Mouse (Mus musculus): ENCODE results near the gene Arl11. TPM values are rescaled to one million over a fixed set of nuclear protein-coding genes. Genes with fewer than 3 reads are reported as not detected.

Arl11 gene
- total RNA-seq (2014; fragmentation: Nextera tagmentation) (50.8 and 51.6 TPM in 2 replicates), total RNA-seq (2017) (17.3 and 22.7 TPM in 2 replicates)

DNA sequence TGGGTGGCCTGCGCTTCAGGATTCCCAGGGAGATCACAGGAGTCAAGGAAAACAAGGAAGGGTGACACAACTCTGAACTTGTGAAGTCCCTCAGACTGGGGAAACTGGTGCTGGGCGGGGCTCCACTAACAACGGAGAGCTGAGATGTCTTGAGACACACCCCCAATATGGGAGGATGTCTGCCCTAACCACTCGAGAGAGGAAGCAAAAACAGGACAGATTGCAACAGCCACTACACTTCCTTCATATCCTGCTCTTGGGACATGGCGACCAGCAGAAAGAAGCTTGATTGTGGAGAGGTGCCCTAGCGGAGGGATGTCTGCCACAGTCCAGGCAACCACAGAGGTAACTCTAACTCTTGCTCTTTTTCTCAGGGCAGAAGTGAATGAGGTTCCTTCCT, at the start of gene Arl11:
Arl11 (plus strand) TSS at position 161 of the 400 bp plus-strand sequence.
- peak; percentile 94 for ATAC-seq (replicated peaks; ENCODE audit: poor library complexity, severe bottlenecking)

DNA sequence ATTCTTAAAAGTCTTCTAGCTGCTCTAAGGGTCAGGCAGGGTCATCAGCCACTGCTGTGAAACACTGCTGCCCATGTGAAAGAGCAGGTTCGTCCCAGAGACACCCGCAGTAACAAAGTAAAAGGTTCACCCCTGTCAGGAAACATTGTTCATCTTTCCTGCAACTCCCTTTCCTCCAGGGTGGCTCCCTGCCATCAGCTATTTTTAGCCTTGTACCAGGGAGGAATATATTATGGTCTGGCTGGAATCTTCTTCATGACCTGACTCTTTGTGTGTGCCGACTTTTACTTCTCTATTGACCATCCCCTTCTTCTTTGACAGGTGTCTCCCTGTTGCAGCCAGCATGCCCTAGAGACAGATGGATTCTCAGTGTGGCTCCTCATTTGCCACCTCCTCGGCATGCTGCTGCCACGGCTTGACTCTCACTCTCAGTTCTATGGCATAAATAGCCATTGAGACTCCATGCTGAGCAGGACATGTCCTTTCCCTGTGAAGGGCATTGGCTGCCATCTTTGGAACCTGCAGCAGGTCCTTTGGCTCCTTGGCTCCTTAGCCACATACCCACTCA, 41.6 kb upstream of the Arl11 start:
- no peak for ATAC-seq (replicated peaks; ENCODE audit: poor library complexity, severe bottlenecking)

DNA sequence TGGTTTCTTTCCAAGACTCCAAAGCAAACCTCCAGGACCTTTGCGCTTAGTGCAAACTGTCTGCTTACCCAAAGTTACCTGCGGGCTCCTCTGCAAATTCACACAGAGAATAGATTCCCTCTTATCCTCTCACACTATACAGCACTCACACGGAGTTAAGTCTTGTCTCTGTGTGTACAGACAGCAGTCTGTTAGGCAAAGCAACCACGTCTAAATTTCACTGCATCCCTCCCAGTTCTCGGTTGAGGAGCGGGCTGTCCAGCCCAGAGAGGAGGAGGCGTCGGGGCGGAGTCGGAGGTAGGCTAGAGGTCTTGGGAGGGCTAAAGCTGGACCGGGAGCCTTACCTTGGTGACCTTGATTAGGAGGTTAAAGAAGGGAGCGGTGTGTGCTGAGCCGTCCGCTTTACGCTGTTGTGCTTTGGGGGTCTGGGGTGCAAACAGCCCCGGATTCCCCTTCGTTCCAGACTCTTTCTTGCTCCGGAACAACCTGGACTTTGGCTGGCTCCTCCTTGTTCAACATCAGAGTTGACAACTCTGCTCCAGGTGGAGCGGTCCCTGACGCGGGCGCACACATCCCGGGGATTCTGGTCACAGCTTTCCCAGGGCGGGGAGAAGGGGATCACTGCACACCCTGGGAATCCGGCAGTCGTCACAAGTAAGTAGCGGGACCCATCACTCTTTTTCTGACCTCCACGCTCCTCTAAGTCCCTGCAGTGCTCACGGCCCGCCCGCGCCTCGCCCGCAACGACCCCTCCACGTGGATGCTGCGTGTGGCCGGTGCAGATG, 34.9 kb upstream of the Arl11 start:
- no peak for ATAC-seq (replicated peaks; ENCODE audit: poor library complexity, severe bottlenecking)

DNA sequence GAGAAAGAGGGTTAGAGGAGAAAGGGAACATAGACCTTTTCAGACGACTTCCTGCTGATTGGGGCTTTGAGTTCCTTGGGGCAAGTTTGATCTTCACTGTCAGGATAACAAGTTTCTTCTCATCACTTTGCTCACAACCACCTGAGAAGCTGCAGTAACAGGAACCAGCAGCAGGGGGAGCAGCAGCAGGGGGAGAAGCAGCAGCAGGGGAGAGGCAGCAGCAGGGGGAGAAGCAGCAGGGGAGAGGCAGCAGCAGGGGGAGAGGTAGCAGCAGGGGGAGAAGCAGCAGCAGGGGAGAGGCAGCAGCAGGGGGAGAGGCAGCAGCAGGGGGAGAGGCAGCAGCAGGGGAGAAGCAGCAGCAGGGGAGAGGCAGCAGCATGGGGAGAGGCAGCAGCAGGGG, 32.3 kb upstream of the Arl11 start:
- no peak for ATAC-seq (replicated peaks; ENCODE audit: poor library complexity, severe bottlenecking)

DNA sequence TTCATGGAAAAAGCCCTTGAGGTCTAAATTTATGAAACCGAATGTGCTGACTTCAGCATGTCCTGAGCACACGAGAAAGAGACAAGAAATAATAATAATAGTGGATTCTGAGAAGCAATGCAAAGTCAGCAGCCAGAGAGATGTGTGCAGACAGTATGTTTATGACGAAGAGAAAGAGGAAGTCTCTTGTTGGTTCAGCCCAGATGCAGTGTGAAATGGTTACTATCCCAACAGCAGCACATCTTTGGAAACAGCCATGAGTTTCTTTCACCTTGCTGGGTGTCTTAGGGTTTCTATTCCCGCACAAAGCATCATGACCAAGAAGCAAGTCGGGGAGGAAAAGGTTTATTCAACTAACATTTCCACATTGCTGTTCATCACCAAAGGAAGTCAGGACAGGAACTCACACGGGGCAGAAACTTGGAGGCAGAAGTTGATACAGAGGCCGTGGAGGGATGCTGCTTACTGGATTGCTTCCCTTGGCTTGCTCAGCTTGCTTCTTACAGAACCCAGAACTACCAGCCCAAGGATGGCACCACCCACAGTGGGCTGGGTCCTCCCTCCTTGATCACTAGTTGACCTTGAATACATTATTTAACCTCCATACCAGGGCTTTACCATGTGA, 30.8 kb upstream of the Arl11 start:
- no peak; the same call in 1 of the 2 replicates for ATAC-seq (replicated peaks; ENCODE audit: poor library complexity, severe bottlenecking)

DNA sequence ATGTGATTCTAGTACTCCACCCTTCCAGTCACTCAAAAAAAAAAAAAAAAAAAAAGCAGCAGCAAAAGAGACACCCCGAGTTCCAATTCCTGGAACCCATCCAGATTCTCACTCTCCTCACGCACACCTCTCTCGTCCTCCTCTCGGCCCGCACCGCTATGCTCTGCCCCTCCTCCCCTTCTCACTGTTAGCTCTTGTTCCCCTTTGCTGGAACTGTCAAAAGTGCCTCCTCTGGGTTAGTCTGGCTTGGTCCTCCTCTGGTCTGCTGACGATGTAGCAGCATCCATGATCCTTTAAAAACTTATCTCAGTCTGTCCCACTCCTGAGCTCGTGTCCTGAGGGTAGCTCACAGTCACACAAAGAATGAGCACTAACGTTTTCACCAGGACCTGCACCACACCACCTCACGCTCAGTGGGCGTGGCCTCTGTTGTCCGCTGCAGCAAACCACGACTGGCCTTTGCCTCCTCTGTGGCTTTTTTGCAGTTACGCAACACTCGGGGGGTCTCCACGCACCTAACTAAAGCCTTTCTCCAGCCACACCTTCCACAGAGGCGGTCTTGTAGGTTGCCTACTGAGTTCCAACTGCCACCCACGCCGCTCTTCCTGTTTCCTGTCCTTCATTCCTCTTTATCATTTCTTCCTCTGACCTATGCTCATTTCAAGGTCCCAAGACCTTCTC, 20.8 kb upstream of the Arl11 start:
- peak; percentile 82 for ATAC-seq (replicated peaks; ENCODE audit: poor library complexity, severe bottlenecking)

DNA sequence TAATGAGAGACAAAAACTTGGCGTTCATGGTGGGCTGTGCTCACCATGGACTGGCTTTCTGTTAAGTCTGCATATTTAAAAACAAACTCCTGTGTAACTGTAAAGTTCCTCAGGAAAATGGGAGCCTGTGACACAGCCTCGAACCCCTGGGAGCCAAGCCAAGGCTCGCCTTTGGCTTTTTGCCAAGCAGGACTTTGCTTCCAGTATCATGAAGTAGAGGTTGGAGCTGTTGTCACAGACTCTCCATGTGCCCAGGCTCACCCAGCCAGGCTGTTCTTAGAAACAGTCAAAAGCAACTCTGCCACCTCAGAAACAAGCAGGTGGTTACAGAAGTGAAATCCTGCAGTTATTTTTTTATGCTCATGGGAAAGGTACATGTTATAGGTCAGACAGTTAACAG, 18.9 kb upstream of the Arl11 start:
- no peak for ATAC-seq (replicated peaks; ENCODE audit: poor library complexity, severe bottlenecking)

DNA sequence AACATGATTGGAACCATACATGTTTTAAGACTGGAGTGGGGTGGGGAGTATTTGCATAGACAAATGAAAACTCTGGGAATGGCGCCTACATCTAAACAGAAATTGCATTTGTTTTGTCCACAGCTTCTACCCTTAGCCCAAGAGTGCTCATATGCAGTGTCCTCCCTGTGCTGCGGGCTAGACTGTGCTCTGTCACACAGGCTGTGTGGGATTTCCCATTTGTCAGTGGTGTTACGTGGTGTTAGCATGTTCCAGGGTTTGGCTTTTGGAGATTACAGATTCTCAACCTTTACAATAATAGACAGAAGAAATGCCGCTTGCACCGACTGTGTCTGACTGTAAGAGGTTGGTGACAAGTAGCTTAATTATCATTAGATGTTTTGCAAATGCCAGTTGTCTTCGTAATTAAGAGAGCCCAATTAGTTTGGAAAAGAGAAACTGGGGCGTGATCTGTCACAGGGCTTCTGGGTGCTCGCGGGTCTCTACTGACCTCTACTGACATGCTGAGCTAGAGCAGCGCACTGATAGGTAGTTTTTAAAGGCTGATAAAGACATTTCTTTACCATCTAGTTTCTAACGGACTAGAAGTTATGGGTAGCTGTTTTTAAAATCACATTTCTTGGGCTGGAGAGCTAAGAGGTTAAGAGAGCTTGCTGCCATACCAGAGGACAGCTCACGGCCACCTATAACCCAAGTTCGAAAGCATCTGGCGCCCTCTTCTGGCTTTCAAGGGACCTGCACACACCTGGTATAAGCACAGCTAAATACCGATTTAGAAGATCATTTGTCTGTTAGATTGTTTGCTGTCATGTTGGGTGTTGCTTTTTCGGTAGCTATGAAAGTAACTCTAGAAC, 15.4 kb upstream of the Arl11 start:
- peak; percentile 67 for ATAC-seq (replicated peaks; ENCODE audit: poor library complexity, severe bottlenecking)

DNA sequence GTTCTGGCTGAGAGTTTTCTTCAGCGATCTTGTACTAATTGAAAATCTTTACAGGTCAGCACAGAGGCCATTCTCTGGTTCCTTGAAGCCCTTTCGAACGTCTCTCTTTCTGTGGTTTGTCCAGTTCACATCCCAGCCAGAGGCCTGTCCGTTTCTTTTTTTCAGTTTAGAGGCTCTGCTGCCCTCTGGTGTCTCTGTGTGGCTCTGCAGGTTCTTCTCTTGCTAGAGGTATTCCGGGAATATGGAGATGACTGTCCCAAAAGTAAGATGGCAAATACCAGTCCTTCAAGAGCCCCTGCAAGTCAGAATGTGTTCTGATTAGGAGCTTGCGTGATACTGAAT, 14.8 kb upstream of the Arl11 start:
- peak; percentile 78 for ATAC-seq (replicated peaks; ENCODE audit: poor library complexity, severe bottlenecking)

DNA sequence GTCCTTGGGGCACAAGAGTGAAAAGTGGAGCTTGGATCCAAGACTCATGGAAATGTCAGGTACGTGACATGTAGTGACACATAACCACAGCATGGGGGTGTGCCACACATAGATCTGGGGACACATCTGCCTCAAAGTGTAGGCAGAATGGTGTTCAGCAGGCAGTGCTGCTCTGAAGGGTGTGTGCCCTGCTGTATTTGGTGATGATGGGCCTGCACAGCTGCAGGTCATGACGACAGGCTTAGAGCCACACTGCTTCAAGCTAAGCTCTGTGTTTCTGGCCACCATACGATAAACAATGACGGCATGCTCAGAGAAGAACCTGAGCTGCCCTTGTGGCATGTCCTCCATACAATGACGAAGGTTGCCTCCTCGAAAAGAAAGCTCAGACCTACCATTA, 9.7 kb upstream of the Arl11 start:
- ATAC-seq (replicated peaks; ENCODE audit: poor library complexity, severe bottlenecking): no peak

DNA sequence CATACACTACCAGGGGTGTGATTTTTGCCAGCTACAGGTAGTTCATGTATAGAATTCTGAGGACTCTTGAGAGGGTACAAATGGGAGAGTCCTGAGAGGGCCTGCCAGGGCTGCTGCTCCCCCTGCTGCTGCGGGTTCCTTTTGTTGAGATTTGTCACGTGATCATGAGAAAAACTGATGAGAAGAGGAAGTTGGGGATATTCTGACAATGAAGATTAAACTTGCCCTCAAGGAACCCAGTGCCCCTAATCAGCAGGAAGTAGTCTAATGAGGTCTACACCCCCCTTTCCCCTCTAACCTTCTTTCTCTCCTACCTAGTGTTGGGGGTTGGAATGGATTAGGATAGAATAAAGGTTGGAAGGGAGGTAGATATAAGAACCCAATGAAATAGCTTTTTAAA, 8.2 kb upstream of the Arl11 start:
- ATAC-seq (replicated peaks; ENCODE audit: poor library complexity, severe bottlenecking): peak; percentile 51

DNA sequence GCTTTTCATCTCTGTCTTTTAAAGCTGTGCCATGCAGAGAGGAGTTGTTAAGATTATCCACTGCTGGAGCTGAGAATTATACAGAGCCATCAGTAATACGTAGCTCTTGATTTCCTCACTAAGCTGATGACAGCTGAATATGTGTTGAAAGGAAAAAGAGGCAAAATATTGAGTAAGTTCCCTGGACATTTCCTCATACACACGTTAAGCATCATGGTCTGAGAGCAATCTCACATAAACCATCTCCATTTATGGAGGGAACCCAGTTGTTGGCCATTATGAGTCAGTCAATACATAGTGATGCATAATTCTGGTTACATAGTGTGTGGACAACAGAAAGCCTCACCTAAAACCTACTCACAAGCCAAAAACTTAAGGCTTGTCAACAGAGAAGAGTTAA, 7.1 kb upstream of the Arl11 start:
- peak; percentile 68 for ATAC-seq (replicated peaks; ENCODE audit: poor library complexity, severe bottlenecking)

DNA sequence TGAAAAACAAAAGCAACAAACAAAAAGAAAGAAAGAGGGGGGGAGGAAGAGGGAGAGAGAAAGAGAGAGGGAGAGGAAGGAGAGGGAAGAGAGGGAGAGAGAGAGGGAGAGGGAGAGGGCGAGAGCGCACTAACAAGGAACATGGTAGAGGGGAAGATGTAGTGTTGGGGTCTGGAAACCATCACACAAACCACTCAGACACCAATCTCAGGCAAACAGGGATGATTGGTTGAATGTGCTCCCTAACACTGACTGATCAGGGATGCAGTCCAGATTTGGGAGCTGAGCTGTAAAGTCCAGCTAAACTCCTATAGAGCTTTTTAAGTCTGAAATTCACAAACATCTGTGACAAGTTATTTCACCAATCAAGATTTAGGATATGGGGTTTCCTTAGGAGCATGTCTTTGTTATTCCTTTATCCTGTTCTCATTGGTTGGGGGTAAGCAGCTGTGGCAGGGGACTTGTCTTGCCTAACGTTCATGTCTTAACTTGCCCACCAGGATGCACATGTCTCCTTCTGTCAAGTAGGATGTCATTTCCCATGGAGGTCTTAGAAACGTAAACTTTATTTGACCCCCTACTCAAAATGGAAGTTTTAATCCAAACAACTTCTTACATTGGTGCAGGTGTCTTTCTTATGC, 5.5 kb upstream of the Arl11 start:
- no peak for ATAC-seq (replicated peaks; ENCODE audit: poor library complexity, severe bottlenecking)

DNA sequence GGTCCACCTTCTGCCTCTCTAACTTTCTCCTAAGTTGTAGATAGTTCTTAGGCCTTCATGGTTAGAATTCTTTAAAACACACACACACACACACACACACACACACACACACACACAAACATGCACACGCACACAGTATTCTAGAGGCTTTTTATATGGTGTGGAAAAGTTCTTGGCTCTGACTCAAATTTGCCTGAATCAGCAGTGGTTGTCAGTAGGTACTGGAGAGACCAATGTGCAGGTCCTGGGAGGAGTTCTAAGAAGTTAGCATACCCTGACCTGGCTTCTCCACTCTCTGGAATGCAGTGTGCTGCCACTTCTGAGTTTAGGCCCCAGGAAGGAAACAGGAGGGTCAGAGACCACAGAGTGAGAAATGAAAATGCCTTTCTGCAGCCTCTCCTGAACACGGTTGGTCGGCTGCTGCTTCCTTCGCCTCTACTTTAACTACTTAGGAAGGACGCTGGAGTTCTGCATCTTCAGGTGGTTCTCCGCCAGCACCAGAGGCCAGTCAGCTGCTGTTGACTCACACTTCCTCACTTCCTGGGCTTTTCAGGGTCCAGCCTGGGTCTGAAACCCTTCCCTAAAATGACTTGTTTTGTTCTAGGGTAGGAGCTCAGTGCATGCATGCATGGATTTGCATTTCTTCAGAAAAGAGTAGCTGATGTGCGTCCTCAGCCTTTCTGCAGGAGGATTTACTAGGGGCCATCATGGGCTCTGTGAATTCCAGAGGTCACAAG, 651 bp downstream of the Arl11 start:
- peak; percentile 65 for ATAC-seq (replicated peaks; ENCODE audit: poor library complexity, severe bottlenecking)

DNA sequence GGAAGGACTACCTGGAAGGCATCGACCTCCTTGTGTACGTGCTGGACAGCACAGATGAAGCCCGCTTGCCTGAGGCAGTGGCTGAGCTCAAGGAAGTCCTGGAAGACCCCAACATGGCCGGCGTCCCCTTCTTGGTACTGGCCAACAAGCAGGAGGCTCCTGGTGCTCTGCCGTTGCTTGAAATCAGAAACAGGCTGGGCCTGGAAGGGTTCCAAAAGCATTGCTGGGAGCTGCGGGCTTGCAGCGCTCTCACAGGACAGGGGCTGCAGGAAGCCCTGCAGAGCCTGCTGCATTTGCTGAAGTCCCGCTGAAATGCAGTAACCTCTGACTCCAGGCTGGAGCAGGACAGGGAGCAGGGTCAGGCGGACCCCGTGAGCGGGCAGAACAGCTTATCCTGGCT, 1.4 kb downstream of the Arl11 start:
- no peak for ATAC-seq (replicated peaks; ENCODE audit: poor library complexity, severe bottlenecking)

DNA sequence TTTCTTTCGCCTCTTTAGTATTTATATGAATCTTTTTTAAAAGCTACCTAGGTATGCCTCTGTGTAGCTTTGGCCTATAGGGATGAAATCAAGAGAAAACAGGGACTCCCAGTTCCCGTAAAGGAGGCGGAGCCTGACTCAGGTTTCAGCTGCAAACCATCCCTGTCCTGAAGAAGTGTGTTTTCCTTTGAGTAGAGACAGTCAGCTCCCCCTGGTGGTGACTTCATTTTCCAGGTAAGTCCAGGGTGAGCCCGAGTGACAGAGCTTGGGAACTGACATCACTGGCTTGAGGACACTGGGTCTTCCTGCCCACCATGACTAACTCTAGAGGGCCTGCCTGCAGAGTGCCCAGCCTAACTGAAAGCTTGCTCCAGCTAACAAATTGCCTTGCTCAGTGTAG, 7.3 kb downstream of the Arl11 start:
- ATAC-seq (replicated peaks; ENCODE audit: poor library complexity, severe bottlenecking): peak; percentile 65

DNA sequence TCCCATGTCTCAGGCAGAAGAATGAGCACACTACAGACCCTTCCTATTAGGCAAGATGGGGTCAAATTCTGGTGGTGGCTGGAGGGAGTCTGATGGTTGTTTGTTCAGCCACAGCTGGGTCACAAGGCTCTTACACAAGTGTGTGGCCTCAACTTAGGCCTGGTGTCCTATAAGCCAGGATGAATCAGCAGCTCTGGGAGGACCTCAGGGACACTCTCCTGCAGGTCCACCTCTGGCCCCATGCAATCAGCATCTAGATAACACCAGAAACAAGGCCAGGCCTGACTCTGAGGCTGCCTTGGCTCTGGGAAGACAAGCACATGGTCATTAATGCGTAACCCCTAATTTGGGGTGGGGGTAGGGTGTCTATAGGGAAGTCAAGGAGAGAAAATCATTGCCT, 11.2 kb downstream of the Arl11 start:
- peak; percentile 88 for ATAC-seq (replicated peaks; ENCODE audit: poor library complexity, severe bottlenecking)

DNA sequence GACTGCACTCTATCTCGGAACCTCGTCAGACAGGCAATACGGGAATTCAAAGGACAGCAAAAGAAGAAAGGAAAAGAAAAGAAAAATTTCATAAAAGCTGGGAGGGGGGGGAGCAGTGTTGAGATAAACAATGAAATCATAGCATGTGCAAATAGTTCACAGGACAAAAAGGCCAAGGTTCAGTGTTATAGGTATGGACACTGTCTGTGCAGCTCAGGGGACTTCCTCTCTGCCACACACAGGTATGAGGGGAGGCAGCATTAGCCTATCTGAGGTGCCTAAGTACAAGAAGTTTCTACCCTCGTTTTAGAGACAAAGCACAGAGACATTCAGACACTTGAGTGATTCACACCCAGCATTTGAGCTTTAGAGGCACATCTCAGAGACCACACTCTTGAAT, 11.6 kb downstream of the Arl11 start:
- no peak for ATAC-seq (replicated peaks; ENCODE audit: poor library complexity, severe bottlenecking)

DNA sequence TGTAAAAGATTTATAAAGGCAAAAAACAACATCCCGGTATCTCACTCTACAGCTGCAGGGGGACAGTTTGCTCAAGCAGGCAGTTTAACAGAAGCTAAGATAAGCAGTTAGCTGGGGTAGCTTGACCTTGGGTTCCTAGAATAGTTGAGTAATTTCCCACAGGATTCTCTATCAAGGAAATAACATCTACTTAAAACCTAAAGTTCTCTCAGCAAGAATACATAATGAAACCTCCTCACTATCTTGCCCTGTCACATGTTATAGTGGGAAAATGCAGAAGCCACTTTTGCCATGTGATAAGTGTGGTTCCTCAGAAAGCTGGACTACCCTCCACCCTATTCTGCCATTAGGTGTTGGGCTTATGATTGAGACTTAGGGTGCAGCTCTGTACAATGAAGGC, 13.2 kb downstream of the Arl11 start:
- no peak for ATAC-seq (replicated peaks; ENCODE audit: poor library complexity, severe bottlenecking)

Data from granulocyte monocyte progenitor cell, adult 5-6 weeks (primary cell).